Mouse (Mus musculus) ZHBTc4 (cell line): ENCODE measurements around the gene Phb.

ENCODE experiments used
- DNase-seq: peaks from one replicate; pipeline ENCODE4 v3.0.0-alpha.2; 2011; ENCODE audit warnings: low read depth, low spot score

Phb gene

GRCm38 (mm10) chr11:95666529-95667149, at the start of gene Phb:
TSS of gene Phb (plus strand) at chr11:95666957.
- peak; percentile 99 for DNase-seq

GRCm38 (mm10) chr11:95617785-95618465, 48.8 kb upstream of the Phb start:
- no peak for DNase-seq

- DNase-seq: no peak
Measured at GRCm38 (mm10) chr11:95619081-95619480, 47.7 kb upstream of the Phb start.

- no peak for DNase-seq
Measured at GRCm38 (mm10) chr11:95619886-95620444, 46.8 kb upstream of the Phb start.

GRCm38 (mm10) chr11:95621010-95621409, 45.7 kb upstream of the Phb start:
- DNase-seq: no peak

- peak; percentile 88 for DNase-seq
Measured at GRCm38 (mm10) chr11:95621541-95622130, 45.1 kb upstream of the Phb start.

GRCm38 (mm10) chr11:95622426-95622825, 44.3 kb upstream of the Phb start:
- peak; percentile 85 for DNase-seq

GRCm38 (mm10) chr11:95630558-95630957, 36.2 kb upstream of the Phb start:
- no peak for DNase-seq

GRCm38 (mm10) chr11:95631301-95631700, 35.5 kb upstream of the Phb start:
- DNase-seq: no peak

- no peak for DNase-seq
Measured at GRCm38 (mm10) chr11:95632474-95632873, 34.3 kb upstream of the Phb start.

- no peak for DNase-seq
Measured at GRCm38 (mm10) chr11:95633512-95634000, 33.2 kb upstream of the Phb start.

GRCm38 (mm10) chr11:95635030-95635429, 31.7 kb upstream of the Phb start:
- peak; percentile 35 for DNase-seq

- no peak for DNase-seq
Measured at GRCm38 (mm10) chr11:95640751-95641150, 26.0 kb upstream of the Phb start.

- no peak for DNase-seq
Measured at GRCm38 (mm10) chr11:95642534-95643280, 24.1 kb upstream of the Phb start.

- DNase-seq: no peak
Measured at GRCm38 (mm10) chr11:95643856-95644255, 22.9 kb upstream of the Phb start.

- DNase-seq: no peak
Measured at GRCm38 (mm10) chr11:95644381-95644780, 22.4 kb upstream of the Phb start.

GRCm38 (mm10) chr11:95645397-95646153, 21.2 kb upstream of the Phb start:
- peak; percentile 39 for DNase-seq

GRCm38 (mm10) chr11:95646154-95646490, 20.6 kb upstream of the Phb start:
- DNase-seq: no peak

GRCm38 (mm10) chr11:95647791-95648190, 19.0 kb upstream of the Phb start:
- no peak for DNase-seq

GRCm38 (mm10) chr11:95648827-95649226, 17.9 kb upstream of the Phb start:
- DNase-seq: peak; percentile 82

- no peak for DNase-seq
Measured at GRCm38 (mm10) chr11:95649560-95649959, 17.2 kb upstream of the Phb start.
